Comparison of ENCODE assay signal across 8 mouse cellular contexts in the genomic region with DNA sequence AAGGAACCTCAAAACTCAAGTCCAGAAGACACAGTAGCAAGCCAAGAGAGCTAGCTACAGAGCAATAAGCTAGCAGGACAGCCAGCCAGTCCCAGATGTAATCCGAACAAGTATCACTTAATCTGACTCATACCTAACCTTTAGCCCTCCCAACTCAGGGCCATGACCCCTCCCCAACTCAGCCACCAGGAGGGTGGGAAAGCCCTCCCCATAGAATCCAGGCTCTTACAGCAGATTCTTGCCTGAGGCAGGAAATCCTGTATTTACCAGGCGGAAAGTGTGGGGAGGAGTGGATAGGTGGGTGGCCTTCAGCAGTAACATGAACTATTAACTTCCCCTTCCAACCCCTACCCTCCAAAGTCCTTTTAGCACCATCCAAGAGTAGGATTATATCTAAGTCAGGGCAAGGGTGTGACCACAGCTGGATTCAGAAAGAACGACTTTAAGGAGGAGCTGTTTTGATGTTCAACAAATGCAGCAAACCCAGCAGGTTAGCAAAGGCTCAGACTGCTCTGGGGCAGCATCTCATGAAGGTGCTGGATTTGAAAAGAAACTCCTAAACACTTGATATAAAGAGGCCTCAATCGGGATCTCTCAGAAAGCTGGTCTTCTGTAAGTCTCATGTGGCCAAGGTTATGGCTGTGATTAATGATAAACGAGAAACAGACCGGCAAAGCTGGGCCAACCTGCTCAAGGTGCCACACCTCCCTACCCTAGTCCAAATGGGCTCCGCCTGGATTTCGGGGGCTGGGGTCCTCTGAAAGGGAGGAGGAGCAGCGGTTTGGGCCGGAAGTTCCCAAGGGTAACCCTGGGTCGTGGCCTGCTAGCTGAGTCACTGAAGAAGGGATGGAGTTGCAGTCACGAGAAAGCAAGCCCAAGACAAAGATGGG. TPM values are rescaled to one million over a fixed set of nuclear protein-coding genes. Genes with fewer than 3 reads are reported as not detected.
DNase-seq lines count a peak whose midpoint lies in the region; ATAC-seq and TF ChIP-seq lines count a peak whose summit lies in the region.

A gene (plus strand): TSS at position 789 of the 890 bp plus-strand sequence.

- H3K9me3 ChIP-seq in heart, embryonic 12.5 days (replicated peaks) = no peaks in the 10 kb centered on the region

- WGBS in heart, embryonic 12.5 days = 10% methylated on average over 12 of the region's 12 CpGs

- peak within 1 kb of the TSS; percentile 89 for H3K9ac ChIP-seq in heart, embryonic 12.5 days

- no peak for DNase-seq in layer of hippocampus, adult 2 months (ENCODE audit: low spot score in 2 of 2)
- no peak for DNase-seq in layer of hippocampus, adult 9-10 months (ENCODE audit: low spot score)
- peak; percentile 35 to 40 for DNase-seq in adrenal gland, adult 18-20 months (ENCODE audit: low spot score in 2 of 2)
- no peak for DNase-seq in layer of hippocampus, postnatal 10 days (ENCODE audit: low spot score in 2 of 2)
- peak; percentile 64 for DNase-seq in lung, postnatal 25 days (ENCODE audit: low spot score)
- no peak for DNase-seq in ovary, adult 18-20 months (ENCODE audit: low spot score)
- DNase-seq in embryo, embryonic 10 days (ENCODE audit: low spot score) = no peak

- H3K27ac ChIP-seq in layer of hippocampus, adult 2 months = peak within 1 kb of the TSS; percentile 81
- peak within 1 kb of the TSS; percentile 83 for H3K27ac ChIP-seq in heart, embryonic 12.5 days (ENCODE audit: poor library complexity, severe bottlenecking)

- peak within 1 kb of the TSS; percentile 92 for H3K4me2 ChIP-seq in heart, embryonic 12.5 days

- H3K27me3 ChIP-seq in heart, embryonic 12.5 days (replicated peaks) = no peaks in the 10 kb centered on the region

- TF ChIP-seq CTCF in layer of hippocampus, adult 2 months (conservative IDR thresholded peaks at IDR 0.05) = no peak

- H3K4me1 ChIP-seq in heart, embryonic 12.5 days (replicated peaks) = peaks cover 52% of the 10 kb centered on the region

- no peak for ATAC-seq in heart, embryonic 12.5 days (ENCODE audit: insufficient number of reproducible peaks, low FRiP score)

- peaks cover 32% of the 10 kb centered on the region for H3K36me3 ChIP-seq in heart, embryonic 12.5 days

- peak within 1 kb of the TSS; percentile 63 for H3K4me3 ChIP-seq in layer of hippocampus, adult 2 months
- H3K4me3 ChIP-seq in heart, embryonic 12.5 days = peak within 1 kb of the TSS; percentile 93

RNA-seq across cellular contexts. Expression of the gene that starts here (rescaled TPM):
- 100 to 1,000 TPM; 113 to 122 TPM for total RNA-seq in layer of hippocampus, adult 2 months (2021)
- total RNA-seq in adrenal gland, adult 18-20 months (2021) = 10 to 100 TPM in 1 of 2 experiments, 1 to 10 TPM in 1; 9.8 to 14.9 TPM
- 30.5 and 31.9 TPM in 2 replicates for polyA plus RNA-seq in heart, embryonic 12.5 days (2016; fragmentation: Nextera tagmentation; extraction: Ambion mirVana)
- 100 to 1,000 TPM; 166 to 176 TPM for total RNA-seq in layer of hippocampus, postnatal 10 days (2021)

Comparison
In these comparisons a context has a peak if more than half of its experiments do, and no peak if none do; other contexts are left out.
1. RNA of the gene that starts here (total RNA-seq): 166 to 176 TPM in layer of hippocampus, postnatal 10 days and 113 to 122 TPM in layer of hippocampus, adult 2 months; 9.8 to 14.9 TPM in adrenal gland, adult 18-20 months; every median in the first group is over 4 times any median in the second.
2. DNase-seq: peak in adrenal gland, adult 18-20 months (2 of 2) and lung, postnatal 25 days (single experiment); none in layer of hippocampus, adult 2 months (0 of 2), layer of hippocampus, adult 9-10 months (single experiment), layer of hippocampus, postnatal 10 days (0 of 2), ovary, adult 18-20 months (single experiment) and embryo, embryonic 10 days (single experiment).